Mouse (Mus musculus) midbrain, embryonic 14.5 days (tissue): ENCODE results near the gene 4833439L19Rik. TPM values are rescaled to one million over a fixed set of nuclear protein-coding genes. Genes with fewer than 3 reads are reported as not detected.

ENCODE experiments used
- ATAC-seq: fragments of 200-750 bp; cut with Nextera tagmentation; 2 replicates; pipeline ENCODE4 v1.8.0; 2017; ENCODE audit warnings: moderate number of reproducible peaks, moderate library complexity; ENCODE audit not compliant: low FRiP score, low TSS enrichment
- DNase-seq: peaks from one replicate; pipeline ENCODE4 v3.0.0-alpha.2; 2015
- H3K27ac ChIP-seq: fragments of 300-500 bp; sonication (generic); replicated peaks from 2 replicates; pipeline ENCODE4 v1.5.1; 2014; ENCODE audit warnings: mild to moderate bottlenecking, low read depth, low read length, moderate library complexity
- H3K27me3 ChIP-seq: fragments of 300-500 bp; sonication (generic); 2 replicates; pipeline ENCODE4 v1.6.1; 2014; ENCODE audit warnings: low read length, control low read depth, mixed read lengths; ENCODE audit not compliant: control insufficient read depth, insufficient read depth
- H3K36me3 ChIP-seq: fragments of 300-500 bp; sonication (generic); 2 replicates; pipeline ENCODE4 v1.6.1; 2014; ENCODE audit warnings: low read length, control low read depth; ENCODE audit not compliant: control insufficient read depth, insufficient read depth
- H3K4me1 ChIP-seq: fragments of 300-500 bp; sonication (generic); 2 replicates; pipeline ENCODE4 v1.6.1; 2014; ENCODE audit warnings: mild to moderate bottlenecking, antibody characterized with exemption, low read length, control low read depth; ENCODE audit not compliant: control insufficient read depth, insufficient read depth
- H3K4me2 ChIP-seq: fragments of 300-500 bp; sonication (generic); 2 replicates; pipeline ENCODE4 v1.6.1; 2014; ENCODE audit warnings: mild to moderate bottlenecking, low read length, moderate library complexity
- H3K4me3 ChIP-seq: fragments of 300-500 bp; sonication (generic); replicated peaks from 2 replicates; pipeline ENCODE4 v1.5.1; 2014; ENCODE audit warnings: low read depth, low read length
- H3K9ac ChIP-seq: fragments of 300-500 bp; sonication (generic); replicated peaks from 2 replicates; pipeline ENCODE4 v1.6.1; 2014; ENCODE audit warnings: mild to moderate bottlenecking, low read length, moderate library complexity
- H3K9me3 ChIP-seq: fragments of 300-500 bp; sonication (generic); 2 replicates; pipeline ENCODE4 v1.6.1; 2016; ENCODE audit warnings: low read length, control low read depth, mixed read lengths; ENCODE audit not compliant: control insufficient read depth
- WGBS: fragments of 180-500 bp; shearing (Covaris S2); extraction: QIAGEN DNeasy Blood & Tissue Kit; methylation state at CpG from one replicate; pipeline ENCODE4 v1.1.7; 2014; 5-methylcytosine and 5-hydroxymethylcytosine counted together
- polyA plus RNA-seq: library from polyadenylated mRNA; unstranded; fragments of >200 nt; fragmentation: Nextera tagmentation; extraction: Ambion mirVana; gene quantifications from 2 replicates; pipeline ENCODE4 v1.2.1, GENCODE M21; 2014

4833439L19Rik gene
- polyA plus RNA-seq, 1 experiment from 2014 or later = 277 TPM

DNA sequence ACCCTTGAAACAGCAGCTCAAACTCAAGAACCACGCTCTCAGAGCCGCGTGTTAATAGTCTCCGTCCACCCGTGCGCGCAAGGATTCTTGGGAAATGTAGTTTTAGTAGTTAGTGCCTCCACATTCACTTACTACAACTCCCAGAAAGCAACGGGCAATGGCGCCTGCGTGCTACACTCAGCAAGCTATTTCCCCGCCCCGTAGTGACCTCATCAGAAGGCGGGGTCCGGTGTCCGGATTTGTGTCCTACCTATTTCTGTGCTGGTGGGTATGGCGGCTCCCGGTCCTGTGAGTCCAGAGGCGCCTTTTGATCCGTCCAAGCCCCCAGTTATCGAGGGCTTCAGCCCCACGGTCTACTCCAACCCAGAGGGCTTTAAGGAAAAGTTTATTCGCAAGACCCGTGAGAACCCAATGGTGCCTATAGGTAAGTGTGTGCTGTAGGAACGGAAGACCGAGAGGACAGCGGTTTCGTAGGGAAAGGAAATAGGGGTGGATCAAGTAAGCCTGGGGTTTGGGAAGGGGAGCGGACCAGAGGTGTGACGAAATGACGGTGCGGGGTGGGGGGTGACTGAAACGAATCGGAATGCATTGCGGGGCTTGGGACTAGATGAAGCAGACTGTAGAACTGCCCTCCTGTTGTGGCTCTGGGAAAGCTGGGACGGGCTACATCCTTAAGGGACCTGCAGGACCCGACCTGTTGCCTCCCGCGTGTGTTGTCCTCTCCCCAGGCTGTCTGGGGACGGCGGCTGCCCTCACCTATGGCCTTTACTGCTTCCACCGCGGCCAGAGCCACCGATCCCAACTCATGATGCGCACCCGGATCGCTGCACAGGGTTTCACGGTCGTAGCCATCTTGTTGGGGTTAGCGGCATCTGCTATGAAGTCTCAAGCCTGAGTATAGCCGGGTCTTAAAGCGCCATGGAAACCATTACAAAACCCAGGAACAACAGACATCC lies 25.0 kb upstream of the 4833439L19Rik start, which contains the start of the genes Nop16 and Higd2a:
Gene Nop16, minus strand, starts transcription at position 95 of the 956 bp plus-strand sequence.
Gene Higd2a, plus strand, starts transcription at position 212 of the 956 bp plus-strand sequence.
- under 1% methylated on average over 51 of the region's 51 CpGs for WGBS
- H3K4me2 ChIP-seq = peak within 1 kb of the TSS; percentile 74
- H3K27ac ChIP-seq = peak within 1 kb of the TSS; percentile 91
- peaks cover 19% of the 10 kb centered on the region for H3K4me1 ChIP-seq
- peaks cover 43% of the 10 kb centered on the region for H3K36me3 ChIP-seq
- ATAC-seq (peak; percentile 97), DNase-seq (peak; percentile 99)
- H3K27me3 ChIP-seq = no peaks in the 10 kb centered on the region
- peak within 1 kb of the TSS; percentile 80 for H3K4me3 ChIP-seq
- no peaks in the 10 kb centered on the region for H3K9me3 ChIP-seq
- H3K9ac ChIP-seq = peak within 1 kb of the TSS; percentile 91

DNA sequence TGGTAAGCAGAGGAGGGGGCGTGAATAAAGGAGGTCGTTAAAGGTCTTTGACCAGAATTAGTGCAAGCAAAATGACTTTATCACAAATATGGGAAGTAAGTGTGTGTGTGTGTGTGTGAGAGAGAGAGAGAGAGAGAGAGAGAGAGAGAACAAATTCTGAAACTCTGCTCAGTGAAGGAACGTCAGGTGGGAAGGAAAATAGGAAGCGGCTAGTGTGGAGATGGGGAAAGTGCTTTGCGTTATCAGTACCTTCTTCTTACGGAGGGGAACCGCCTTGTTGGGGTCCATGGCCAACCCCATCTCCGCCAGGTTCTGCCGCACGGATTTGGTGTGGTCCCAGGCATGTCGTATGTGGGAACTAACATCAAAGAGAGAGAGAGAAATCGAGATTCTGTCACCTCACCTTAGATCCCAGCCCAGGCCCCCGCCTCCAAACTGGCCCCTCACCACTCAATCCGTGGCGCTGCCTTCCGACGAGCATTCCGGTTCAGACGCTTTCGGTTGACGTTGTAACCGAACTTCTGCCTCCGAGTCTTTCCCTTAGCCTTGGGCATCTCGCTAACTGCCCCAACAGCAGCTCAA lies 24.3 kb upstream of the 4833439L19Rik start:
- Histone ChIP-seq H3K27ac (no peak overlapping the region), H3K27me3 (no peaks in the 10 kb centered on the region), H3K36me3 (peaks cover 43% of the 10 kb centered on the region), H3K4me3 (peak overlapping the region; percentile 80), H3K4me2 (peak overlapping the region; percentile 74), H3K4me1 (peaks cover 19% of the 10 kb centered on the region), H3K9ac (peak overlapping the region; percentile 55), H3K9me3 (no peaks in the 10 kb centered on the region)
- no peak for DNase-seq
- peak; percentile 35 for ATAC-seq
- WGBS = 2% methylated on average over 24 of the region's 24 CpGs

DNA sequence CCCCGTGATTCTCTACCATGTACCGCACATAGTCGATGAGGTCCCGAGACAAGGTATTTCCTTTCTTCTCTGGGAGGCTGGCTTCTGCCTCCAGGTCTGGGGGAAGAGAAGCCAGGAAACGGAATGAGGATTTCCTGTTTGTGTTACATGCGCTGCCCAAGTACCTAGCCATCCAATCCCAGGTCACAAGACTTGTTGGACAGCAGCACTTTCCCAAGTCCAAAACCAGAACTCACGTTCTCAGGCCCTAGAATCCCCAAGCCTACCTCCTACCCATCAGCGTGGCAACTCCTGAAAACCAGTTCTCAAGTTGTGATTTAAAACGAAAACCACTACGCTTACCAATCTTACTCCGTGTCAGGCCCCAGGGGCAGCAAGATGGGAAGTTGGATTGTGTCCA lies 20.6 kb upstream of the 4833439L19Rik start:
- ATAC-seq = no peak
- Histone ChIP-seq H3K4me1 (peaks cover 11% of the 10 kb centered on the region), H3K36me3 (peaks cover 70% of the 10 kb centered on the region), H3K4me3 (no peak overlapping the region), H3K27me3 (no peaks in the 10 kb centered on the region), H3K27ac (no peak overlapping the region), H3K9ac (no peak overlapping the region), H3K4me2 (no peak overlapping the region), H3K9me3 (no peaks in the 10 kb centered on the region)
- DNase-seq = no peak
- 97% methylated on average over 11 of the region's 11 CpGs for WGBS

DNA sequence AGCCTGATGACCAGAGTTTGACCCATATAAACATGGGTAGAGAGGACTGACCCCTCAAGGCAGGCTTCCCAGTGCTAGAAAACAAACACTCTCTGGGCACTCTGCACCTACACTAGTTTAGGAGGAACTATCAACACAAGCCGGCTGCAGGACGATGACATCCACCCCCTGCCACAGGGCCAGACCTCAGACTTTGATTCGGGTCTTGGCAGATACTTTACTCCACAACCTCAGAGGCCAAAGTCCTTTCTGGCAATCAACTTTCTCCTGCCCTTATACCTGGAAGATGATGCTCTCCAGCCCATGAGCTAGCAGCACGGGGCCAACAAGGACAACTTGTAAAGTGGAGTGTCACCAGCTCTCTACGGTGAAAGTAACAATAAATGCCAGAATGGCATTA lies 17.6 kb upstream of the 4833439L19Rik start:
- Histone ChIP-seq H3K36me3 (peaks cover 89% of the 10 kb centered on the region), H3K4me1 (no peaks in the 10 kb centered on the region), H3K9me3 (no peaks in the 10 kb centered on the region), H3K9ac (no peak overlapping the region), H3K27me3 (no peaks in the 10 kb centered on the region), H3K4me2 (no peak overlapping the region), H3K4me3 (no peak overlapping the region), H3K27ac (no peak overlapping the region)
- ATAC-seq = no peak
- WGBS = 93% methylated on average over 5 of the region's 5 CpGs
- no peak for DNase-seq

DNA sequence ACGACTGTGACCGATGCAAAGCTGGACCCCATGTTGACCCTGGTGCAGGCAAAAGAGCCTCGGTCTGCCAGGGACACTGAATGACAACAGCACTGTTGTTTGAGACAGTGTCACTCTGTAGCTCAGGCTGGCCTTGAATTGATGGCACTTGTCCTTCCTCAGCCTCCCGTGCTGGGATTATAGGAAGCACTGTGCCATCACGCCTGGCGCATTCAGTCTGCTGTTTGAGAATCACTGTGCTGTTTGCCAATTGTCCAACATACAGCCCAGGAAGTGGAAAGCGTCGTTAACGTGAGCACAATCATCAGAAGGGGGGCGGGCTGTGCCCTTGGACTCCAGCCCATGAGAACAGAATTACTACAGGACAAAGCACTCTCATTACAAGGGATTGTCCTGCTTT lies 16.9 kb upstream of the 4833439L19Rik start:
- Histone ChIP-seq H3K4me1 (no peaks in the 10 kb centered on the region), H3K9ac (no peak overlapping the region), H3K9me3 (no peaks in the 10 kb centered on the region), H3K4me3 (no peak overlapping the region), H3K27ac (no peak overlapping the region), H3K36me3 (peaks cover 89% of the 10 kb centered on the region), H3K27me3 (no peaks in the 10 kb centered on the region), H3K4me2 (no peak overlapping the region)
- DNase-seq (no peak), ATAC-seq (no peak)
- WGBS = 75% methylated on average over 10 of the region's 10 CpGs

DNA sequence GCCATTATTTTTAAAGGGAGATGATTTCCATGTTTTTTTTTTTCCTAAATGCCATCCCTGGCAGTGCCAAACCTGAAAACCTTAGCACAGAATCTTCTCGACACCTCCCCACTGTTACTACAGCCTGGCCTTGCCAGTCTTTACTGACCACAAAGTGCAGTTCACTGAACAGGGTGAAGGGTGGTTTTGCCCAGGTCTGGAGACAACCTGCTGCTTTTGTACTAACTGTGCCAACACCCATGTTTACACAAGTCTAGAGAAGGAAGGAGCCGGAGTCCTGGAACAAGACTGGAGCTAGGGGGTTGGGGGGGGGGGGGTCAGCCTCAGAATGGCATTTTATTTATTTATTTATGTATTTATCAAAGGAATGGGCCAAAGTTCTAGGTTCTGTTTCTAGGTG lies 16.1 kb upstream of the 4833439L19Rik start:
- no peak overlapping the region for H3K4me2 ChIP-seq
- H3K4me3 ChIP-seq = no peak overlapping the region
- peaks cover 82% of the 10 kb centered on the region for H3K36me3 ChIP-seq
- no peak for ATAC-seq
- 90% methylated on average over 2 of the region's 2 CpGs for WGBS
- peaks cover 4% of the 10 kb centered on the region; the same call in 1 of the 2 replicates for H3K4me1 ChIP-seq
- H3K27ac ChIP-seq = no peak overlapping the region
- H3K9ac ChIP-seq = no peak overlapping the region
- no peaks in the 10 kb centered on the region for H3K27me3 ChIP-seq
- no peak for DNase-seq
- no peaks in the 10 kb centered on the region for H3K9me3 ChIP-seq

DNA sequence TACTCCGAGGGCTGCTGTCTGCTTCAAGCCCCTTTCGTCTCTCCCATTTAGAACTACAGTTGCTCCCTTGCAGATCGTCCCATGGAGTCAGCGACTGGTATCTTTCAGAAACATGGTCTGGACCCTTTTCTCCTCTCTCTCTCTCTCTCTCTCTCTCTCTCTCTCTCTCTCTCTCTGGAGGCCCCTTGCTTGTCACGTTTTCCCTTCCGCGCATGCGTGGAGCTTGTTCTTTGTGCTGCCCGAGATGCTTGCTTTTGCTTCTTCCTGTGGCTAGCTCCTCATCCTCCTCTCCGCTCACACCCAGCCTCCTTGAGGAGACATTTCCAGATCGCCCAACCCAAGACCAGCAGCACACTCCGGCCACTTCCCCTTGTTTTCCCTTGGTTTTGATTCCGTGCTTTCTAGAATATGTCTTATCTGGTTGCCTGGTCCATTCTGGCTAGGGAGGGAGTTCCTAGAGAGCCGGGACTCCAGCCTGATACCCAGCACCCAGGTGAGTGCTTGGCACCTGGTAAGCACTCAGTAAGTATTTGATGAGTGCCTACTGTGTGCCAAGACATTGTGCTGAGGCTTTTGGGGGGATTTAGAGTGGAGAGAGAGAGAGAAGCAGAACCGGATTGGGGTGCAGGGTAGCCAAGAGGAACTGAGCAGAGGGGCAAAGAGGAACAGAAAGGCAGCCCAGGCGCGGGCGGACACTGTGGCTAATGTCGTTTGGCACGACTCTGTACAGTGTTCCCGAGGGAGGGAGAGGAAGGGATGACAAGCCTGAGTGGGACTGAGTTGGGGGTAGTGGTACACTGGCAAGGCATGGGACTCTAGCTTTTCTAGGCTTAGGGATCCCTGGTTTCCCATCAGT lies 12.6 kb upstream of the 4833439L19Rik start:
- 0 out of 2 replicates have a peak overlapping the region, but pooled peaks have one; percentile 4 for H3K4me2 ChIP-seq
- 86% methylated on average over 21 of the region's 21 CpGs for WGBS

DNA sequence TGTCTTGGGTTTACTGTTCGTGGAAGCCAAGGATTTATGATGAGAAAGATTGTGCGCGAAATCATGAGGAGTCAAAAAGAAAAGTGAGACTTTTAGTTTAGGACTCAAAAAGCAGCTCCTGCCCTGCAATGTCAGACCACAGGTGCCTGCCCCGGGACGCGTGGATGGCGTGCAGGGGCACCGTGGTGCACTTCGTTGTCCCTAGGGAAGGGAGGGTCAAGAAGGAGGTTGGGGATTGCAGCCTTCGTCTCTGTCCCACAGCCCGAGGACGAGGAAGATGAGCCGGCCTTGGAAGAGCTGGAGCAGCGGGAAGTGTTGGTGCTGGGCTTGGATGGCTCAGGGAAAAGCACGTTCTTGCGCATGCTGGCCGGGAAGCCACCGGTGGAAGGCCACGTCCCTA lies 10.3 kb upstream of the 4833439L19Rik start:
- Histone ChIP-seq H3K4me3 (peak overlapping the region; percentile 98), H3K9ac (peak overlapping the region; percentile 82), H3K27ac (peak overlapping the region; percentile 57; the same call in 1 of the 2 replicates), H3K4me1 (peaks cover 14% of the 10 kb centered on the region), H3K9me3 (no peaks in the 10 kb centered on the region), H3K36me3 (peaks cover 24% of the 10 kb centered on the region), H3K27me3 (no peaks in the 10 kb centered on the region), H3K4me2 (peak overlapping the region; percentile 93)
- WGBS = 4% methylated on average over 19 of the region's 19 CpGs
- DNase-seq (peak; percentile 30), ATAC-seq (peak; percentile 24; the same call in 1 of the 2 replicates)

More for the DNA sequence above, 12.6 kb upstream of the 4833439L19Rik start:
- Histone ChIP-seq H3K9ac (no peak overlapping the region), H3K27ac (no peak overlapping the region), H3K36me3 (peaks cover 48% of the 10 kb centered on the region), H3K4me3 (no peak overlapping the region), H3K4me1 (peaks cover 14% of the 10 kb centered on the region), H3K9me3 (no peaks in the 10 kb centered on the region), H3K27me3 (no peaks in the 10 kb centered on the region)
- DNase-seq (no peak), ATAC-seq (no peak)
